15 mouse cellular contexts compared by ENCODE assay signal in the genomic region with DNA sequence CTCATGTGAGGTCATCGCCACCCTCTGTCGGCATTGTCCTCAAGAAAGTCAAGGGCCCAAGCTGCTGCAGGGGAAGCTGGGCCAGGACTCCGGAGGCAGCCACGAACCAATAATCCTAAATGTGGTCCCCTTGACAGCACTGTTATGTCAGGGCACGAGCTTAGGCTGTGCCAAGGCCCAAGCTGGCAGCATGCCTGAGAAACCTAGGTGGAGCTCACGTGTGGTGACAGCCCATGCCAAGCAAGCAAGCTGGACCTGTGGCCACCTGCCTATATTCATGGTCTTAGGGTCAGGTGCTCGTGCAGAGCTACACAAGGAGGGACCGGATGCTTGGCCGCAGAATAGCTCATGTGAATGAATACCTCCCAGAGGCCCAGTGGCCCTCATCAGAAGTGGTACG. TPM values are rescaled to one million over a fixed set of nuclear protein-coding genes. Genes with fewer than 3 reads are reported as not detected.
DNase-seq lines count a peak whose midpoint lies in the region; ATAC-seq and TF ChIP-seq lines count a peak whose summit lies in the region.
"Had no signal": no experiment of that assay in that cellular context is flagged by ENCODE, and none has a peak within 500 bp of the region (broad histone marks: within the 10 kb centered on the region; RNA-seq: fewer than 3 reads in every experiment).

No protein-coding gene starts in this region.

- peak overlapping the region in 1 of 2 experiments; percentile 100; a peak in 3 of 4 replicates for H3K27ac ChIP-seq in heart, embryonic 14.5 days (replicated peaks in 1 of 2; ENCODE audit: control insufficient read depth in 1 of 2, insufficient read depth in 1 of 2, low read depth in 2 of 2, low read length in 2 of 2)
- no peak overlapping the region for H3K27ac ChIP-seq in kidney, adult 2 months (ENCODE audit: insufficient read depth, low read depth, low read length)
- H3K27ac ChIP-seq: forebrain, embryonic 12.5 days; layer of hippocampus, adult 2 months; midbrain, embryonic 15.5 days had no signal

- H3K36me3 ChIP-seq in heart, embryonic 14.5 days (ENCODE audit: control insufficient read depth, insufficient read depth, low read length) = 0 out of 2 replicates have a peak, but pooled peaks cover 3% of the 10 kb centered on the region
- no peaks in the 10 kb centered on the region for H3K36me3 ChIP-seq in kidney, adult 2 months (ENCODE audit: control insufficient read depth, insufficient read depth, low read length)
- H3K36me3 ChIP-seq: forebrain, embryonic 12.5 days; midbrain, embryonic 15.5 days had no signal

- no peak overlapping the region for H3K4me2 ChIP-seq in heart, embryonic 14.5 days (ENCODE audit: low read length)
- H3K4me2 ChIP-seq: forebrain, embryonic 12.5 days; liver, embryonic 11.5 days; midbrain, embryonic 15.5 days had no signal

- peaks cover 91 to 100% of the 10 kb centered on the region in 2 experiments for H3K4me1 ChIP-seq in heart, embryonic 14.5 days (ENCODE audit: control insufficient read depth in 2 of 2, insufficient read depth in 2 of 2, low read length in 2 of 2)
- 0 out of 2 replicates have a peak, but pooled peaks cover 5% of the 10 kb centered on the region for H3K4me1 ChIP-seq in kidney, adult 2 months (ENCODE audit: control insufficient read depth, insufficient read depth, low read length)

- WGBS in heart, embryonic 14.5 days = 66% methylated on average over 10 of the region's 10 CpGs
- WGBS in kidney, adult 2 months = 72% methylated on average over 10 of the region's 10 CpGs

- H3K9ac ChIP-seq in heart, embryonic 14.5 days (ENCODE audit: low read length) = peak overlapping the region; percentile 59; the same call in 1 of the 2 replicates
- H3K9ac ChIP-seq: forebrain, embryonic 12.5 days; midbrain, embryonic 15.5 days had no signal

- TF ChIP-seq CTCF in kidney, adult 2 months (conservative IDR thresholded peaks at IDR 0.05; ENCODE audit: insufficient read depth, insufficient read length, low read depth, low read length) = no peak

- no peaks in the 10 kb centered on the region for H3K9me3 ChIP-seq in heart, embryonic 14.5 days (ENCODE audit: control insufficient read depth, low read length)
- H3K9me3 ChIP-seq: forebrain, embryonic 12.5 days; midbrain, embryonic 15.5 days had no signal

- H3K27me3 ChIP-seq in heart, embryonic 14.5 days (ENCODE audit: control insufficient read depth, insufficient read depth, low read length) = no peaks in the 10 kb centered on the region
- H3K27me3 ChIP-seq in kidney, adult 2 months (replicated peaks; ENCODE audit: control insufficient read depth, insufficient read depth, low read length) = no peaks in the 10 kb centered on the region

- DNase-seq in heart, postnatal 4 days = no peak
- peak; percentile 32 for DNase-seq in kidney, adult 2 months
- no peak for DNase-seq in kidney, adult 9 months
- peak; percentile 75 to 76 for DNase-seq in cerebellum, adult 18-20 months
- peak; percentile 85 to 90 for DNase-seq in cerebellum, postnatal 25 days
- no peak for DNase-seq in thymus, postnatal 4 days
- no peak for DNase-seq in layer of hippocampus, postnatal 14 days (ENCODE audit: low spot score in 2 of 2)
- DNase-seq: gastrocnemius, postnatal 36 days; thymus, adult 18-20 months had no signal

- H3K4me3 ChIP-seq in heart, embryonic 14.5 days (ENCODE audit: control insufficient read depth in 1 of 2, insufficient read depth in 1 of 2, low read depth in 1 of 2, low read length in 2 of 2) = no peak overlapping the region
- H3K4me3 ChIP-seq in kidney, adult 2 months (ENCODE audit: insufficient read depth, low read depth, low read length) = no peak overlapping the region
- H3K4me3 ChIP-seq: forebrain, embryonic 12.5 days; layer of hippocampus, adult 2 months; midbrain, embryonic 15.5 days had no signal

- no peak for TF ChIP-seq POLR2A in kidney, adult 2 months (IDR thresholded peaks at IDR 0.05; ENCODE audit: low read depth, low read length)

- ATAC-seq in heart, embryonic 14.5 days (ENCODE audit: insufficient number of reproducible peaks, insufficient read depth, low FRiP score, low read depth) = no peak
- ATAC-seq: midbrain, embryonic 15.5 days had no signal

RNA-seq across cellular contexts. Expression of a gene that starts 27.4 kb away (rescaled TPM):
- 11.5 and 13.3 TPM in 2 replicates for polyA plus RNA-seq in heart, embryonic 14.5 days (2014; fragmentation: Nextera tagmentation; extraction: Ambion mirVana)
- 10 to 100 TPM; 42.1 to 43.3 TPM for total RNA-seq in heart, postnatal 4 days (2021)
- polyA plus RNA-seq in kidney, adult 2 months (2012; rRNA removed) = 6.1 and 6.2 TPM in 2 replicates
- total RNA-seq in layer of hippocampus, postnatal 14 days (2021) = 10 to 100 TPM; 11.9 to 12.6 TPM
- total RNA-seq: common myeloid progenitor, adult 5-6 weeks had no signal

RNA-seq across cellular contexts. Expression of a gene that starts 51.4 kb away (rescaled TPM):
- 4.4 and 4.5 TPM in 2 replicates for polyA plus RNA-seq in heart, embryonic 14.5 days (2014; fragmentation: Nextera tagmentation; extraction: Ambion mirVana)
- 1 to 10 TPM; 6.9 to 8.2 TPM for total RNA-seq in heart, postnatal 4 days (2021)
- polyA plus RNA-seq in kidney, adult 2 months (2012; rRNA removed) = 38.6 and 43.5 TPM in 2 replicates
- total RNA-seq in layer of hippocampus, postnatal 14 days (2021) = 10 to 100 TPM; 19.4 to 24.4 TPM

Comparison
In these comparisons a context has a peak if more than half of its experiments do, and no peak if none do; other contexts are left out.
1. DNase-seq: peak in kidney, adult 2 months (single experiment), cerebellum, adult 18-20 months (2 of 2) and cerebellum, postnatal 25 days (2 of 2); none in heart, postnatal 4 days (single experiment), kidney, adult 9 months (single experiment), thymus, postnatal 4 days (single experiment) and layer of hippocampus, postnatal 14 days (0 of 2).